Mouse (Mus musculus) intestine, postnatal 0 days (tissue): Measurements from ENCODE around the gene Sp100. TPM values are rescaled to one million over a fixed set of nuclear protein-coding genes. Genes with fewer than 3 reads are reported as not detected.

Source experiments
- ATAC-seq: fragments of 200-750 bp; cut with Nextera tagmentation; 2 replicates; pipeline ENCODE4 v1.8.0; 2017; ENCODE audit warnings: mild to moderate bottlenecking, moderate TSS enrichment, moderate library complexity
- H3K27ac ChIP-seq: fragments of 300-500 bp; sonication (generic); 2 replicates; pipeline ENCODE4 v1.5.1; 2014; ENCODE audit warnings: mild to moderate bottlenecking, low read depth, low read length, moderate library complexity
- H3K27me3 ChIP-seq: fragments of 300-500 bp; sonication (generic); replicated peaks from 2 replicates; pipeline ENCODE4 v1.6.1; 2014; ENCODE audit warnings: low read length, mixed read lengths; ENCODE audit not compliant: control insufficient read depth, insufficient read depth
- H3K36me3 ChIP-seq: fragments of 300-500 bp; sonication (generic); 2 replicates; pipeline ENCODE4 v1.6.1; 2014; ENCODE audit warnings: mild to moderate bottlenecking, moderate library complexity; ENCODE audit not compliant: control insufficient read depth, insufficient read depth
- H3K4me1 ChIP-seq: fragments of 300-500 bp; sonication (generic); replicated peaks from 2 replicates; pipeline ENCODE4 v1.6.1; 2014; ENCODE audit warnings: antibody characterized with exemption, low read length, mixed read lengths; ENCODE audit not compliant: control insufficient read depth, insufficient read depth
- H3K4me2 ChIP-seq: fragments of 300-500 bp; sonication (generic); replicated peaks from 2 replicates; pipeline ENCODE4 v1.6.1; 2014; ENCODE audit warnings: low read depth, mild to moderate bottlenecking, moderate library complexity
- H3K4me3 ChIP-seq: fragments of 300-500 bp; sonication (generic); 2 replicates; pipeline ENCODE4 v1.5.1; 2014; ENCODE audit warnings: low read depth, low read length
- H3K9ac ChIP-seq: fragments of 300-500 bp; sonication (generic); 2 replicates; pipeline ENCODE4 v1.6.1; 2014; ENCODE audit warnings: mild to moderate bottlenecking, low read depth, low read length
- H3K9me3 ChIP-seq: fragments of 300-500 bp; sonication (generic); 2 replicates; pipeline ENCODE4 v1.6.1; 2016; ENCODE audit warnings: mixed run types; ENCODE audit not compliant: control insufficient read depth
- CTCF ChIP-seq: sonication (generic); IDR thresholded peaks from 2 replicates; pipeline ENCODE4 v1.5.1; 2016; ENCODE audit warnings: low read depth, mild to moderate bottlenecking, control low read depth, antibody characterized with exemption, moderate library complexity
- WGBS: fragments of 180-500 bp; shearing (Covaris S2); extraction: QIAGEN DNeasy Blood & Tissue Kit; methylation state at CpG from one replicate; pipeline ENCODE4 v1.1.7; 2014; 5-methylcytosine and 5-hydroxymethylcytosine counted together
- polyA plus RNA-seq: library from polyadenylated mRNA; unstranded; fragments of >200 nt; fragmentation: Nextera tagmentation; extraction: Ambion mirVana; gene quantifications from 2 replicates; pipeline ENCODE4 v1.2.1, GENCODE M21; 2015

Gene Sp100
- polyA plus RNA-seq, 1 experiment from 2014 or later, result 4.2 TPM

DNA sequence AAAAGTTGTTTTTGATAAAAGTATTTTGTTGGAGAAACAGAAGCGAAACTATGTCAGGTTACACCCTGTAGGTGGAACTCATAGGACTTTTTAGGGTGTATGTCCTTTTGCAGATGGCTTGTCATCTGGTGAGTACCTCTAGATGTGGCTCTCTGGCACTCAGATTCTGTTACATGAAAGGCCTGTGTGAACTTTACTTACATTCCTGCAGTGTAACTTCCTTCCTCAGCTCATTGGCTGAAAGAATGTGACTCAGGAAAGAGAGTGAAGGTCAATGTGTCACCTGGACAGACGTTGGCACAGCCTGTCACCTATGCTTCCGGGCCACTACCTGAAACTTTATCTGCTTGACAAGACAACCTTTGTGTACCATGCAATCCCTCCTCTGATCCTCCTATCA lies 94.8 kb downstream of the Sp100 start:
- no peak for ATAC-seq
- H3K4me3 ChIP-seq, result no peak overlapping the region
- H3K4me1 ChIP-seq, result no peaks in the 10 kb centered on the region
- no peak for TF ChIP-seq CTCF
- H3K36me3 ChIP-seq, result no peaks in the 10 kb centered on the region
- H3K9me3 ChIP-seq, result no peaks in the 10 kb centered on the region
- no peaks in the 10 kb centered on the region for H3K27me3 ChIP-seq
- 62% methylated on average over 3 of the region's 3 CpGs for WGBS
- H3K4me2 ChIP-seq, result no peak overlapping the region
- no peak overlapping the region for H3K27ac ChIP-seq
- no peak overlapping the region for H3K9ac ChIP-seq

DNA sequence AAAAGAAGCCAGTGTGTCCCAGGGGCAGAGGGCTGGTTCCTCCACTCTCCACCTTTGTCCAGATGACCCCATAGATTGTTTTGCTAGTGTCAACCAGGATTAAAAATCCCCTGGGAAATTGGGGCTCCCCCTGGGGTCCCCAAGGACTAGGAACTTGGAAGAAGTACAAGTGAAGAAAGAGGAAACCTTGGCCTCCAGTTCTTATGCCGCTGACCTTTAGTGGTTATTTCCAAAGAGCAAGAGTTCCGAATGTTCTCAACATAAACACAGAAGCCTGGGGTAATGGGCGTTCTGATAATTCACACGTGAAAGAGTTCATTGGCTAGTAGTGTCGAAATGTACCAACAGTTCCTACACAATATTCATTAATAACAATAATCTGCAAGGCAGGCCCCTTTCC lies 96.7 kb downstream of the Sp100 start:
- Histone ChIP-seq H3K27ac (no peak overlapping the region), H3K36me3 (no peaks in the 10 kb centered on the region), H3K4me2 (no peak overlapping the region), H3K9ac (no peak overlapping the region), H3K4me1 (no peaks in the 10 kb centered on the region), H3K27me3 (no peaks in the 10 kb centered on the region), H3K9me3 (no peaks in the 10 kb centered on the region), H3K4me3 (no peak overlapping the region)
- no peak for ATAC-seq
- 86% methylated on average over 5 of the region's 5 CpGs for WGBS
- TF ChIP-seq CTCF, result no peak

DNA sequence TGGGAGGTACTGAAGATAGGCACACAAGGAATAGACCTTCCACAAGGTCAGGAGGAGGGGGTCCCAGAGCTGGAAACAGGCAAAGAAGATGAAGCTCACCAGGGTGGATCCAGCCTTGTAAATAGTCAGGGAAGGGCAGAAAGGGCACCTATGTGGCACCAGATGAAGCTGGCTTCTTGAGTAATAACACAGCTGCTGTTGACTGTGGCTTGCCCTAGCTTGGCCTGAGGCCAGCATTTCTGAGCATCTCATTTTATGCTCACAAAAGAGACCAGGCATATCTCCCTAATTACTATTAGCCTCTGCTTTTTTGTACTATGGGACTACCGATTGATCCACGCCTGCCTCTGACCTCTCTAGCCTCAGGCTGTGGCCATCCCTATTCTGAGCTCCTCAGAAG lies 100.0 kb downstream of the Sp100 start:
- Histone ChIP-seq H3K4me1 (no peaks in the 10 kb centered on the region), H3K9me3 (no peaks in the 10 kb centered on the region), H3K27me3 (no peaks in the 10 kb centered on the region), H3K9ac (no peak overlapping the region), H3K4me2 (no peak overlapping the region), H3K36me3 (no peaks in the 10 kb centered on the region), H3K4me3 (no peak overlapping the region), H3K27ac (no peak overlapping the region)
- WGBS, result 83% methylated on average over 2 of the region's 2 CpGs
- no peak for TF ChIP-seq CTCF
- no peak for ATAC-seq

DNA sequence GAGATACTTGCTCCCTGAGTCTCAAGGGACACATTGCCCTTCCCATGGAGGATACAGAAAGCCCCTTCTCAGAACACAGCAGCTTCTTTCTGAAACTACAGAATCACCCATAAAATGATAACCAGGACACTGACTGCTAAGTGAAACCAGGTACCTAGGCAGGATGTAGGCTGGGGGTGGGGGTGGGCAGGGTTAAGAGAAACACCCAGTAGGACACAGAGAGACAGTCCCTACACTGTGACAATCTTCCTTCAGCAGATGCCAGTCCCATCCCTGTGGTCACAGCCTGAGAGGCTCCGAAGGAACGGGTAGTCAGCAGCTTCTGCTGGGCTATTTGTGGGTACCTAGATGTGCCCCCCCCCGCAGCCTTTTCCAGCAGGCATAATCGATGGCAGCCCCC lies 100.9 kb downstream of the Sp100 start:
- no peak overlapping the region for H3K4me3 ChIP-seq
- H3K4me1 ChIP-seq, result no peaks in the 10 kb centered on the region
- H3K36me3 ChIP-seq, result no peaks in the 10 kb centered on the region
- no peaks in the 10 kb centered on the region for H3K27me3 ChIP-seq
- H3K9ac ChIP-seq, result no peak overlapping the region
- no peak for TF ChIP-seq CTCF
- WGBS, result 82% methylated on average over 4 of the region's 4 CpGs
- H3K9me3 ChIP-seq, result no peaks in the 10 kb centered on the region
- H3K27ac ChIP-seq, result no peak overlapping the region
- H3K4me2 ChIP-seq, result no peak overlapping the region
- ATAC-seq, result no peak

DNA sequence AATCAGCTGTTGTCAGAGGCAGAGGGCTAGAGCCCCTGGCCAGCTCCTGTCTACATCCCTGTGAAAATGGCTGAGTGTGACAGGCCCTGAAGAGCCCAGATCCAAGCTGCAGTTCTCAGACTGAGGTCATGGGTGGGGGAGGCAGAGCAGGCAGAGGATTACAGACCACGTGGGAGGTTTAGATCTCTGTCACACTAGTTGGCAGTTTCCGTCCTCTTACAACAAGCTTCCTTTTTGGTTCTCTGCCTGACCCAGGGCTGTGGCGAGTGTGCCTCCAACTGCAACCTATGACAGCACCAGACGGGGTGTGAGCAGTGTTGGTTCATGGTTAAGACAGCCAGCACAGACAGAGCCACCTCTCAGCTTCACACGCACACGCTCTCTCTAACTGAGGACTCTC lies 101.7 kb downstream of the Sp100 start:
- ATAC-seq, result no peak
- Histone ChIP-seq H3K9ac (no peak overlapping the region), H3K36me3 (no peaks in the 10 kb centered on the region), H3K4me1 (no peaks in the 10 kb centered on the region), H3K27ac (no peak overlapping the region), H3K4me2 (no peak overlapping the region), H3K9me3 (no peaks in the 10 kb centered on the region), H3K4me3 (no peak overlapping the region), H3K27me3 (no peaks in the 10 kb centered on the region)
- WGBS, result 54% methylated on average over 6 of the region's 6 CpGs
- no peak for TF ChIP-seq CTCF

DNA sequence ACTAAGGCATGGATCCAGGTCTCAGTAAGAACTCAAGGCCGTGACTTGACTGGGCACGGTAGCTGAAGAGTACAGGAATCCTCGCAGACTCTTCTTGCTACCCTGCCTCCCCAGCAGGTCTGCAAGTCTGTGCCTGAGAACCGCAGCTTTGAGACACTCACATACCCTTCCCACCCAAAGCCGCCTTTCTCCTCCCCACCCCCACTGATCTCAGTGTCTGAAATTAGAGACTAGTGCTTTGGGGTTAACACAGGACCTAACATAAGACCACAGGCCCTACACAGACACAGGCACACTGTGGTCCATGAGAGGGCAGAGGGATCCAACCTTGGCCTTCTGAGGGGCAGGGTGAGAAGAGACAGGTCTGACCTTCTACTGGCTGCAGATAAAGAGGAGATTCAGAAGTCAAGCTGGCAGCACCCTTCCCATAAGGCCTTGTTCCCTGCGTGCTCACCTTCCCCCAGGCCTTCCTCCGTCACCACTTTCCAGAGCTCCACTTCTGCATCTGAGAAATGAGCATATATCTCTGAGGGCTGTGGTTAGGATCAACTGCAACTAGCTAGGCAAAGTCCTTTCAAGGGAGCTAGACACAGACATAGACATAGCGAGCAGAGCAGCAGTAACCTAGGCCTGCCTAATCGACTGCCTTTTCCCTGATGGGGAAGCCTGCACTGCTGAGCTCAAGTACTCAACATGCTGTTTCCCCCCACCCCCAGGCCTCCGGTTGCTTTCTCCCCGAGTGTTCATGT lies 102.3 kb downstream of the Sp100 start:
- Histone ChIP-seq H3K9me3 (no peaks in the 10 kb centered on the region), H3K9ac (no peak overlapping the region), H3K4me1 (no peaks in the 10 kb centered on the region), H3K27me3 (no peaks in the 10 kb centered on the region), H3K36me3 (no peaks in the 10 kb centered on the region), H3K4me3 (no peak overlapping the region), H3K27ac (no peak overlapping the region), H3K4me2 (no peak overlapping the region)
- WGBS, result 80% methylated on average over 11 of the region's 11 CpGs
- TF ChIP-seq CTCF, result no peak
- no peak for ATAC-seq
